Mouse (Mus musculus): ENCODE results near the gene Gm16442.
"Not testable (repeated sequence)": the region's sequence is repeated elsewhere in the genome, so short reads cannot be mapped to it uniquely, and the experiment has no call there.

Gm16442 gene

DNA sequence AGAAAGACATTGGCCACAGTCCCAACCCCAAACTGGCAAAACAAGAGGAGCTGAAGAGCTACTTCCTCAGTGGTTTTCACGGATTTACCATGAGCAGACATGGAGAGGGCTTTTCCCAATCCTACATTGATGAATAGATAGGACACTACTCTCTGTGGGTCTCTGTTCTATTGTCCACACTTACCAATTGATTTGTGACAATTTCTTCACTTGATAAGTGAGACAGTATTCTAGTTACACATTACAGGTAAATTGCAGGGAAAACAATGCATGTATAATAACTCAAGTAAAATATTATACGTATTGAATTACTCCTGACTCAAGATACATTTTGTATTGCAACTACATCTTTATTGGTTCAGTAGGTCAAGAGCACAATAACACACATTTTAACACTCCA is at the start of gene Gm16442:
Gene Gm16442, minus strand, starts transcription at position 101 of the 400 bp plus-strand sequence.
- DNase-seq, result not testable (repeated sequence)

DNA sequence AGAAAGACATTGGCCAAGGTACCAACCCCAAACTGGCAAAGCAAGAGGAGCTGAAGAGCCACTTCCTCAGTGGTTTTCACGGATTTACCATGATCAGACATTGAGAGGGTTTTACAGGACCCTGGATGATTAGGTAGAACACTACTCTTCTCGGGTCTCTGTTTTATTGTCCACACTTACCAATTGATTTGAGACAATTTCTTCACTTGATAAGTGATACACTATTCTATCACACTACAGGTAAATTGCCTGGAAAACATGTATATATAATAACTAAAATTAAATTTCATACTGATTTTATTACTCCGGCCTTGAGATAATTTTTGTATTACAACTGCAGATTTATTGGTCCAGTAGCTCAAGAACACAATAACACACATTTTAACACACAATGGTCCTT is 45.9 kb upstream of the Gm16442 start, which contains the start of gene Vmn1r94:
Gene Vmn1r94, minus strand, starts transcription at position 101 of the 400 bp plus-strand sequence.
- DNase-seq, result not testable (repeated sequence)

DNA sequence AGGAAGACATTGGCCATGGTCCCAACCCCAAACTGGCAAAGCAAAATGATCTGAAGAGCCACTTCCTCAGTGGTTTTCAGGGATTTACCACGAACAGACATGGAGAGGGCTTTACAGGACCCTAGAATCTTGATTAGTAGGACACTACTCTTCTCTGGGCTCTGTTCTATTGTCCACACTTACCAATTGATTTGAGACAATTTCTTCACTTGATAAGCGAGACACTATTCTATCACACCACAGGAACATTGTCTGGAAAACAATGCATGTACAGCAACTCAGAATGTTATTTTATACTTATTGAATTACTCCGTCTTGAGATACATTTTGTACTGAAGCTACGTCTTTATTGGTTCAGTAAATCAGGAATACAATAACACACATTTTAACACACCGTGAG is 16.6 kb upstream of the Gm16442 start, which contains the start of gene Vmn1r93:
Gene Vmn1r93, minus strand, starts transcription at position 101 of the 400 bp plus-strand sequence.
- DNase-seq, result not testable (repeated sequence)

DNA sequence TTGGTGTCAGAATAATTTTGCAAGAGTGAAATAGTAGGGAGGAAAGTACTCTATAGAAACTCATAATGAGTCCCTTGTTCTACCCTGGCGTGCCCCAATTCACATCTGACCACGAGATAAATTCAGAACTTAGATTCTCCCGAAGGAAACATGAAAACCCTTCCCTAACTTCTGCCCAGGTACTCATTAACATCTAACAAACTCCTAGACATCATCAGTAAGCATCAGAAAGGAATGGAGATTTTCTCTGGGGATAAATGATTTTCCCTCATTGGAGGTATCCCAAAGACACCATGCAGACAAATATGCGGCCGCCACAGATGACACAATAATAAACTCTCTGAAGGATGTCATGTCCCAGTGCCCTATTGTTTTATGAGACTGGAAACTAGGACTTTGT is 23.0 kb downstream of the Gm16442 start, which contains the start of gene Vmn1r91:
Gene Vmn1r91, plus strand, starts transcription at position 301 of the 400 bp plus-strand sequence.
- not testable (repeated sequence) for DNase-seq

DNA sequence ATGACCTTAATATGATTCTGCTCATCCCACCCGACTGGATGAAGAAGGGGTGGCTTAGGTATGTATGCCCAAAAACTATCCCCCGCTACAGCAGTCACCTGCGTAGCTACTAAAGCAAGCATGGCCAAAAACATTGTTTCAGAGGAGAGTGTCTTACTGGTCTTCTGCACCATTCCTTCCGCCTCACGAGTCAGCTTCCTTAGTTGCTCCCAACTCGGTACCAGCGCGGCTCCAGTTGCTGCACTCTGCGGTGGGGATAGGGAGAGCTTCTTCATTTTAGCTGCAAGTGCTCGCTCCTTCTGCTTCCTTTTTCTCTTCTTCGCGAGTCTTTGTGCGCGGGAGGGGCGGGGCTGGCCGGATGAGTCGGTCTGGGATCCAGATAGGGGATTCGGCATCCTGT is 44.3 kb downstream of the Gm16442 start:
- DNase-seq, result not testable (repeated sequence)

Data from layer of hippocampus, adult 9-11 months (tissue).